Mouse (Mus musculus): Measurements from ENCODE around the gene Rbbp6.

Rbbp6 gene

GRCm38 (mm10) chr7:122965386-122965785, at the start of gene Rbbp6:
Gene Rbbp6, plus strand, starts transcription at chr7:122965686.
- no peak for DNase-seq

- DNase-seq: peak; percentile 14
Measured at GRCm38 (mm10) chr7:122919728-122920582, 45.5 kb upstream of the Rbbp6 start.

- no peak for DNase-seq
Measured at GRCm38 (mm10) chr7:122921537-122921936, 43.9 kb upstream of the Rbbp6 start.

- DNase-seq: no peak
Measured at GRCm38 (mm10) chr7:122924256-122924655, 41.2 kb upstream of the Rbbp6 start.

GRCm38 (mm10) chr7:122930494-122930893, 35.0 kb upstream of the Rbbp6 start:
- DNase-seq: no peak

- DNase-seq: no peak
Measured at GRCm38 (mm10) chr7:122932171-122932570, 33.3 kb upstream of the Rbbp6 start.

GRCm38 (mm10) chr7:122936626-122937025, 28.9 kb upstream of the Rbbp6 start:
- DNase-seq: no peak

GRCm38 (mm10) chr7:122938197-122938596, 27.3 kb upstream of the Rbbp6 start:
- DNase-seq: no peak

- no peak for DNase-seq
Measured at GRCm38 (mm10) chr7:122939181-122939580, 26.3 kb upstream of the Rbbp6 start.

- no peak for DNase-seq
Measured at GRCm38 (mm10) chr7:122940371-122941075, 25.0 kb upstream of the Rbbp6 start.

- DNase-seq: no peak
Measured at GRCm38 (mm10) chr7:122942111-122942510, 23.4 kb upstream of the Rbbp6 start.

GRCm38 (mm10) chr7:122945149-122945548, 20.3 kb upstream of the Rbbp6 start:
- peak; percentile 68 for DNase-seq

- DNase-seq: no peak
Measured at GRCm38 (mm10) chr7:122949268-122949667, 16.2 kb upstream of the Rbbp6 start.

- DNase-seq: no peak
Measured at GRCm38 (mm10) chr7:122951464-122951863, 14.0 kb upstream of the Rbbp6 start.

- DNase-seq: peak; percentile 15
Measured at GRCm38 (mm10) chr7:122952066-122952465, 13.4 kb upstream of the Rbbp6 start.

- DNase-seq: no peak
Measured at GRCm38 (mm10) chr7:122954451-122955225, 10.8 kb upstream of the Rbbp6 start.

GRCm38 (mm10) chr7:122955226-122955955, 10.1 kb upstream of the Rbbp6 start:
- no peak for DNase-seq

GRCm38 (mm10) chr7:122968751-122969150, 3.3 kb downstream of the Rbbp6 start:
- no peak for DNase-seq

GRCm38 (mm10) chr7:122969231-122970032, 3.9 kb downstream of the Rbbp6 start:
- DNase-seq: peak; percentile 96

- peak; percentile 67 for DNase-seq
Measured at GRCm38 (mm10) chr7:122970119-122970781, 4.8 kb downstream of the Rbbp6 start.

- no peak for DNase-seq
Measured at GRCm38 (mm10) chr7:122970864-122971420, 5.5 kb downstream of the Rbbp6 start.

All from cerebellum, adult 11-12 months (tissue).